Mouse (Mus musculus): ENCODE data around the gene Tiam1. TPM values are rescaled to one million over a fixed set of nuclear protein-coding genes. Genes with fewer than 3 reads are reported as not detected.

The Tiam1 gene
- polyA plus RNA-seq, 1 experiment from 2014 or later = 24.1 TPM

GRCm38 (mm10) chr16:90150820-90151219 is 7.3 kb upstream of the Tiam1 start:
- no peak for ATAC-seq (ENCODE audit: insufficient read depth, low FRiP score)
- H3K4me2 ChIP-seq (ENCODE audit: low read depth, low read length) = no peak overlapping the region
- H3K4me3 ChIP-seq (replicated peaks; ENCODE audit: low read length) = no peak overlapping the region
- H3K27me3 ChIP-seq (ENCODE audit: control insufficient read depth, insufficient read depth, low read length) = no peaks in the 10 kb centered on the region
- H3K36me3 ChIP-seq (ENCODE audit: control insufficient read depth, insufficient read depth, low read length) = no peaks in the 10 kb centered on the region
- H3K4me1 ChIP-seq (ENCODE audit: control insufficient read depth, insufficient read depth, low read length) = 0 out of 2 replicates have a peak, but pooled peaks cover 2% of the 10 kb centered on the region
- peak overlapping the region; percentile 64; the same call in 1 of the 2 replicates for H3K27ac ChIP-seq (ENCODE audit: low read length)
- WGBS = 75% methylated on average over 6 of the region's 6 CpGs
- H3K9ac ChIP-seq (ENCODE audit: low read length) = no peak overlapping the region
- H3K9me3 ChIP-seq (replicated peaks; ENCODE audit: control insufficient read depth, low read length) = no peaks in the 10 kb centered on the region

- peak overlapping the region; percentile 64; the same call in 1 of the 2 replicates for H3K27ac ChIP-seq (ENCODE audit: low read length)
- H3K4me2 ChIP-seq (ENCODE audit: low read depth, low read length) = no peak overlapping the region
- no peak overlapping the region for H3K9ac ChIP-seq (ENCODE audit: low read length)
- no peaks in the 10 kb centered on the region for H3K9me3 ChIP-seq (replicated peaks; ENCODE audit: control insufficient read depth, low read length)
- 37% methylated on average over 7 of the region's 7 CpGs for WGBS
- no peak for ATAC-seq (ENCODE audit: insufficient read depth, low FRiP score)
- H3K4me3 ChIP-seq (replicated peaks; ENCODE audit: low read length) = no peak overlapping the region
- no peaks in the 10 kb centered on the region for H3K4me1 ChIP-seq (ENCODE audit: control insufficient read depth, insufficient read depth, low read length)
- H3K27me3 ChIP-seq (ENCODE audit: control insufficient read depth, insufficient read depth, low read length) = no peaks in the 10 kb centered on the region
- no peaks in the 10 kb centered on the region for H3K36me3 ChIP-seq (ENCODE audit: control insufficient read depth, insufficient read depth, low read length)
These were observed 6.6 kb upstream of the Tiam1 start for GRCm38 (mm10) chr16:90150126-90150525.

DNA sequence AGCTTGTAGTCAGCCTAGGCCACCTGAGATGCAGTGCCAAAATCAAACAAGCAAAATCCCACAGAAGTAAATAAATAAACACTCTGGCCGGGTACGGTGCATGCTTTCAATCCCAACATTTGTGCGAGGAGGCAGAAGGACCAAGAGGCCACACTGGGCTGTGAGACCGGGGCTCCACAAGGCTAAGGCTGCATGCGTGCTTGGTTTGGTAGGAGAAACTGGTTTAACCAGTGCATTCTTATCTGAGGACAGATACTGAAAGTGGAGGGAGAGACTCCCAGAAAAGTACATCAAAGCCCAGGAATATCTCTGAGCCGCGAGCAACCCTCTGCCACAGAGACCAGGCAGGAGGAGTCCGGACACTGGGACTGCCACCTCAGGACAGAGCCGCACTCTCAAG is 5.8 kb upstream of the Tiam1 start:
- H3K36me3 ChIP-seq (ENCODE audit: control insufficient read depth, insufficient read depth, low read length) = no peaks in the 10 kb centered on the region
- ATAC-seq (ENCODE audit: insufficient read depth, low FRiP score) = no peak
- no peak overlapping the region for H3K4me3 ChIP-seq (replicated peaks; ENCODE audit: low read length)
- no peak overlapping the region for H3K4me2 ChIP-seq (ENCODE audit: low read depth, low read length)
- no peaks in the 10 kb centered on the region for H3K9me3 ChIP-seq (replicated peaks; ENCODE audit: control insufficient read depth, low read length)
- 52% methylated on average over 9 of the region's 9 CpGs for WGBS
- H3K4me1 ChIP-seq (ENCODE audit: control insufficient read depth, insufficient read depth, low read length) = 0 out of 2 replicates have a peak, but pooled peaks cover 4% of the 10 kb centered on the region
- no peaks in the 10 kb centered on the region for H3K27me3 ChIP-seq (ENCODE audit: control insufficient read depth, insufficient read depth, low read length)
- 0 out of 2 replicates have a peak overlapping the region, but pooled peaks have one; percentile 14 for H3K9ac ChIP-seq (ENCODE audit: low read length)
- peak overlapping the region; percentile 77 for H3K27ac ChIP-seq (ENCODE audit: low read length)

GRCm38 (mm10) chr16:90145244-90145643 is 1.7 kb upstream of the Tiam1 start:
- Histone ChIP-seq H3K4me3 (replicated peaks; ENCODE audit: low read length) (no peak overlapping the region), H3K4me1 (ENCODE audit: control insufficient read depth, insufficient read depth, low read length) (peaks cover 15% of the 10 kb centered on the region), H3K27ac (ENCODE audit: low read length) (no peak overlapping the region), H3K27me3 (ENCODE audit: control insufficient read depth, insufficient read depth, low read length) (no peaks in the 10 kb centered on the region), H3K36me3 (ENCODE audit: control insufficient read depth, insufficient read depth, low read length) (no peaks in the 10 kb centered on the region), H3K9ac (ENCODE audit: low read length) (no peak overlapping the region), H3K4me2 (ENCODE audit: low read depth, low read length) (no peak overlapping the region), H3K9me3 (replicated peaks; ENCODE audit: control insufficient read depth, low read length) (no peaks in the 10 kb centered on the region)
- 82% methylated on average over 1 of the region's 1 CpGs for WGBS
- no peak for ATAC-seq (ENCODE audit: insufficient read depth, low FRiP score)

- 12% methylated on average over 13 of the region's 13 CpGs for WGBS
- Histone ChIP-seq H3K4me1 (ENCODE audit: control insufficient read depth, insufficient read depth, low read length) (peaks cover 15% of the 10 kb centered on the region), H3K9ac (ENCODE audit: low read length) (peak overlapping the region; percentile 83), H3K4me2 (ENCODE audit: low read depth, low read length) (peak overlapping the region; percentile 66), H3K36me3 (ENCODE audit: control insufficient read depth, insufficient read depth, low read length) (no peaks in the 10 kb centered on the region), H3K9me3 (replicated peaks; ENCODE audit: control insufficient read depth, low read length) (no peaks in the 10 kb centered on the region), H3K4me3 (replicated peaks; ENCODE audit: low read length) (peak overlapping the region; percentile 75), H3K27me3 (ENCODE audit: control insufficient read depth, insufficient read depth, low read length) (no peaks in the 10 kb centered on the region), H3K27ac (ENCODE audit: low read length) (peak overlapping the region; percentile 54)
- ATAC-seq (ENCODE audit: insufficient read depth, low FRiP score) = no peak
These were observed 972 bp upstream of the Tiam1 start for GRCm38 (mm10) chr16:90144541-90144940.

DNA sequence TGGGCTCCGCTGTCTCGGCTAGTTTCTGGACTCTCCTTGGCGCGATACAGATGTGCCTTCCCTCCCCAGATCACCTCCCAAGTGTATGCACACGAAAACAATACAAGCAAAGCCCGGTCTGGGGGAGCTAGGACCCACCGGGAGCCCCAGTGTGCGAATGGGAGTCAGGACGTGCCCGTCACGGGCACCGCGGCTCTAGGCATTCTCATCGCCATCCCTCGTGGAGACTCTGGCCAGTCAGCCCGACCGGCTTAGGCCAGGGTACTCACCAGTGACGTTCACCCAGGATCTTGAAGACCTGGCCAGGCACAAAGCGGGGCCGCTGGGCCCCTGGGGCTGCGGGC is 181 bp downstream of the Tiam1 start:
- Histone ChIP-seq H3K9ac (ENCODE audit: low read length) (peak overlapping the region; percentile 83), H3K4me2 (ENCODE audit: low read depth, low read length) (peak overlapping the region; percentile 99), H3K27me3 (ENCODE audit: control insufficient read depth, insufficient read depth, low read length) (no peaks in the 10 kb centered on the region), H3K36me3 (ENCODE audit: control insufficient read depth, insufficient read depth, low read length) (no peaks in the 10 kb centered on the region), H3K4me1 (ENCODE audit: control insufficient read depth, insufficient read depth, low read length) (peaks cover 15% of the 10 kb centered on the region), H3K27ac (ENCODE audit: low read length) (peak overlapping the region; percentile 64), H3K4me3 (replicated peaks; ENCODE audit: low read length) (peak overlapping the region; percentile 75), H3K9me3 (replicated peaks; ENCODE audit: control insufficient read depth, low read length) (no peaks in the 10 kb centered on the region)
- WGBS = under 1% methylated on average over 21 of the region's 21 CpGs
- no peak for ATAC-seq (ENCODE audit: insufficient read depth, low FRiP score)

GRCm38 (mm10) chr16:90142574-90143415 is 774 bp downstream of the Tiam1 start:
- Histone ChIP-seq H3K36me3 (ENCODE audit: control insufficient read depth, insufficient read depth, low read length) (no peaks in the 10 kb centered on the region), H3K9ac (ENCODE audit: low read length) (peak overlapping the region; percentile 83), H3K9me3 (replicated peaks; ENCODE audit: control insufficient read depth, low read length) (no peaks in the 10 kb centered on the region), H3K4me2 (ENCODE audit: low read depth, low read length) (peak overlapping the region; percentile 99), H3K27ac (ENCODE audit: low read length) (peak overlapping the region; percentile 64), H3K27me3 (ENCODE audit: control insufficient read depth, insufficient read depth, low read length) (no peaks in the 10 kb centered on the region), H3K4me3 (replicated peaks; ENCODE audit: low read length) (peak overlapping the region; percentile 75), H3K4me1 (ENCODE audit: control insufficient read depth, insufficient read depth, low read length) (peaks cover 15% of the 10 kb centered on the region)
- under 1% methylated on average over 57 of the region's 57 CpGs for WGBS
- no peak for ATAC-seq (ENCODE audit: insufficient read depth, low FRiP score)

DNA sequence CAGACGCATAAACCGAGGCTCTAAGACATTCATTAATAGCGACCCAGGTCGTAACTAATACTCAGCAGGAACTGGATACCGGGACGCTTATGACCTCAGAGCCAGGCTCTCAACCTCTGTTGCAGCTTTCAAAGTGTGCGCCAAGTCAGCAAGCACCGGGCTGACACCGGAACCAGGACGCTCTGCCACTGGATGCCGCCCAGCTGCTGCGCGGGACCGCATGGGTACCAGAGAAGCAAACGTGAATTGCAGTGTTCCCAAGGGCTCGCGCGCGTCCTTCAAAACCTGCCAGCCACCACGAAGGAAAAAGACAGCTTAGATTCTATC is 1.4 kb downstream of the Tiam1 start:
- ATAC-seq (ENCODE audit: insufficient read depth, low FRiP score) = no peak
- WGBS = 3% methylated on average over 20 of the region's 20 CpGs

DNA sequence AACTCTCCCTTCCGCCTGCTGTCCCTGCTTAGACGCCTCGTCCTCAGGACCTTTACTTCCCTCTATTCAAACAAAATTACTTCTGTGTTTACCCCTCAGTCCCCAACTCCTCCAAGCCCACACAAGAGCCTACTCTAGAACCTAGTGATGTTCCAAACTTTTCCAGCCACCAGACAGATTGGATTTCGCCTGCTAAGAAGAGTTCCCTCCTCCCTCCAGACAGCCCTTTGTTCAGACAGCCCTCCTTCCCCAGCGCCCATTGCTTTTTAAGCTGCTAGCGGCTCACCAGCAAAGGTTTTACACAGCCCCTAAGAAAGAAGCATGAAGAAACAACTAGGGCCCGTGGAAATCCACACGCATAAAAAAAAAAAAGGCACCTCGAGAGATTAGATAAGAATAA is 2.0 kb downstream of the Tiam1 start:
- no peak for ATAC-seq (ENCODE audit: insufficient read depth, low FRiP score)
- H3K9ac ChIP-seq (ENCODE audit: low read length) = no peak overlapping the region
- H3K4me3 ChIP-seq (replicated peaks; ENCODE audit: low read length) = no peak overlapping the region
- no peaks in the 10 kb centered on the region for H3K9me3 ChIP-seq (replicated peaks; ENCODE audit: control insufficient read depth, low read length)
- WGBS = 48% methylated on average over 9 of the region's 9 CpGs
- H3K4me2 ChIP-seq (ENCODE audit: low read depth, low read length) = peak overlapping the region; percentile 99; the same call in 1 of the 2 replicates
- peaks cover 15% of the 10 kb centered on the region for H3K4me1 ChIP-seq (ENCODE audit: control insufficient read depth, insufficient read depth, low read length)
- H3K27ac ChIP-seq (ENCODE audit: low read length) = no peak overlapping the region
- no peaks in the 10 kb centered on the region for H3K27me3 ChIP-seq (ENCODE audit: control insufficient read depth, insufficient read depth, low read length)
- no peaks in the 10 kb centered on the region for H3K36me3 ChIP-seq (ENCODE audit: control insufficient read depth, insufficient read depth, low read length)

More for the DNA sequence above, 1.4 kb downstream of the Tiam1 start:
- H3K36me3 ChIP-seq (ENCODE audit: control insufficient read depth, insufficient read depth, low read length) = no peaks in the 10 kb centered on the region
- peak overlapping the region; percentile 75 for H3K4me3 ChIP-seq (replicated peaks; ENCODE audit: low read length)
- H3K27me3 ChIP-seq (ENCODE audit: control insufficient read depth, insufficient read depth, low read length) = no peaks in the 10 kb centered on the region
- H3K27ac ChIP-seq (ENCODE audit: low read length) = no peak overlapping the region
- peak overlapping the region; percentile 83 for H3K9ac ChIP-seq (ENCODE audit: low read length)
- H3K4me1 ChIP-seq (ENCODE audit: control insufficient read depth, insufficient read depth, low read length) = peaks cover 15% of the 10 kb centered on the region
- H3K4me2 ChIP-seq (ENCODE audit: low read depth, low read length) = peak overlapping the region; percentile 99
- no peaks in the 10 kb centered on the region for H3K9me3 ChIP-seq (replicated peaks; ENCODE audit: control insufficient read depth, low read length)

All from stomach, embryonic 16.5 days (tissue).